Mouse (Mus musculus) bone marrow macrophage, adult 2 months (primary cell): ENCODE results near the gene Sema4b.

Experiments
- CTCF ChIP-seq: IDR thresholded peaks from 2 replicates; pipeline ENCODE4 v1.5.1; 2012; ENCODE audit warnings: low read depth, mild to moderate bottlenecking, low read length, moderate library complexity
- POLR2A ChIP-seq: IDR thresholded peaks from 2 replicates; pipeline ENCODE4 v1.6.1; 2012; ENCODE audit warnings: mild to moderate bottlenecking, low read depth, low read length, borderline replicate concordance

DNA sequence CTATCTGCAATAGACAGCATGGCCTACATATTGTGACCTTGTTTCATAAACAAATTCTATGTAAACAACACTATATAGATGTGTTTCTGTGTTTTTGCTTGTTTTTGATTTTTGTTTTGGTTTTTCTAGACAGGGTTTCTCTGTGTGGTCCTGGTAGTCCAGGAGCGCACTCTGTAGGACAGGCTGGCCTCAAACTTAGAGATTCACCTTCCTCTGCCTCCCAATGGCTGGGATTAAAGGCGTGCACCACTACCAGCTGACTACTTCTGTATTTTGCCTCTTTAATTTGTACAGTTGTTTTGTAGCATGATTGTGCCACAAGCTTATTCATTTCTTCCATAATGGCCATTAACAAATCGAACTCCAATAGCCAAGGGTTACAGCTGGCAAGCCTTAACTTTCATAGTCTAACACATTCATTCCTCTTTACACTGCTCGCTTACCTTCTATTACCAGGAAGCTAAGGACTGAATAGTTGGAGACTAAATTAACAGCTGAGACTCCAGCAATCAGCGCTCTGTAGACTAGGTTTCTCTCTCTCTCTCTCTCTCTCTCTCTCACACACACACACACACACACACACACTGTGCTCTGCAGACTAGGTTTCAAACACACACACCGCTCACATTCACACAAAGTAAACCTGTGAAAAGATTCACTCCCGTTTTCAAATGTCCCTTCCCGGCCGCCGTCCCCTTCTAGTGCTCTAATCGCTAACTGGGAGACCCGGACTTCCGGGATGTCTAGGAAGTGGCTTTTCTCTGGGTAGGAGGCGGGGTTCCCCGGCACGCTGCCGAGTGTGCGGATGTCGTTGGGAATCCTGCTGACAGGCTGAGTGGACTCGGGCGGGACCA lies 82.5 kb downstream of the Sema4b start, which contains the start of gene Vps33b:
- TF ChIP-seq CTCF (no peak), POLR2A (no peak)
